Mouse (Mus musculus) lung, postnatal 10 days (tissue): ENCODE measurements around the gene Nepro.

ENCODE experiments used
- DNase-seq: peaks from one replicate; pipeline ENCODE4 v3.0.0; 2021

Gene Nepro

DNA sequence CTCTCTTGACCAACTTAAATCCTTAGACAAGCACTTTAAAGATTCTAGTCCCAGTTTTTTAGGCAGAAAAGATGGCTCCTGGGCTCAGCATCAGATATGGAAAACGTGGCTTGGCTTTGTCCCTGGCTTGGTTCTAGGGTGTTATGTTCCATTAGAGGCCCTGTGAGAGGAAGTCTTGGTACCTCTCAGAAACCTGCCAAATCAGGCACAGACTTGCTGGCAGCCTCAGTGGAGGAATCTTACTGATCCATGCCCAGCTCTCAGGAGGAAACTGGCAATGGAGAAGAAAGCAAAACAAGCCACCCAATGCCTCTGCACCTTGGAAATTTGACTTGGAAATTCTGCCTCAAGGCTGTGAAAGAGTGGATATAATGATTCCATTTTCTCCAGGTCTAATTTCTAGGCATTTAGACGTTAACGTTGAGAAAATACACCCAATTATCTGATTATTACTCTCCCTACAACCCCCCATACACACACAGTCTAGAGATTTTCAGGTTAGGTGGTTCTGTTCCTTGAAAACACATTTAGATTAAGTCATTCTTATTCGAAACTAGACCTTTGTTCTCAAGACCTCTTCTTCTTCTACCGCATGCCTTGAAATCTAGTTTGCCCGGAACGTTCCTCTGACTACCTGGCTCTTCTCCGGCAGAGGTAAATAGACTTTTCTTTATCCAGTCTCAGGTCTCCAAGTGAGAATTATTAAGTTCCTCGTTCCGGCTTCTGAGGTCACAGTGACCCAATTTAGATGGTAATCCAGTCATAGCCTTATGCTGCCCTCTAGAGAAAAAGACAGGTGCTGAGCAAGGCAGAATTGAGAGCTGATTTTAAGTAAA, 7.6 kb upstream of the Nepro start:
- peak; percentile 61 for DNase-seq

DNA sequence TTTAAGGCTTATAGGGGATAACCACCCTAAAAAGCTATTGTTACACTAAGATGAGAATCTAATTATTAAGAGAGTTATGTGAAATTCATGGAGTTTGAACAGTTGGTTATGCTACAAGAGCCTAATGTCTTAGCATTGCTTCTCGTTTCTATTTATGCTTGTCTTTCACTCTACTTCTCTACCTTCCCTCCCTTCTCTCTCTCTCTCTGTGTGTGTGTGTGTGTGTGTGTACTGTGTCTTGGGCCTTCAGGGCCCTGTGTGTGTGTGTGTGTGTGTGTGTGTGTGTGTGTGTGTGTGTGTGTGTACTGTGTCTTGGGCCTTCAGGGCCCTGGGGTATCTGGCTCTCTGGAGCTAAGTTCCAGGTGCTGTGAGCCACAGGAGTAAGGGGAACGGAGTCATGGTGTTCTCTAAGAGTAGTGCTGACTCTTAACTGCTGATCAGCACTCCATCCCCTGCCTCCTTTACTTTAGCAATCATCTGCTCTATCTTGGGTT, 6.9 kb upstream of the Nepro start:
- DNase-seq: no peak

DNA sequence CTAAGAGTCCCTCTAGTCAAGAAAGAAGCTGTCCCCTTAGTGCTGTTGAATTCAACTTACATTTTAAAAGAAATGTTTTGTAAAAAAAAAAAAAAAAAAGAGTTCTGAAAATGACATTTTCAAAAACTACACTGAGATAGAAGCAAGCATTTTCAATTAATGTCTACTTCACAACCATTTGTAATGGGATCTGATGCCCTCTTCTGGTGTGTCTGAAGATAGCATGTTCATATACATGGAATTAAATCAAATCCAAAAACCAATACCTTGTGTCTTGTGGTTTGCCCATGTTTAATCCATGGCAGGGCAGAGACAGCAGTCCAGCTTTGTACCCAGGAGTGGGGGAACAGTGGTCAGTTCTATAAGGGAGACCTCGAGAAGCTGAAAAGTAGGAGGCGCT, 6.3 kb upstream of the Nepro start:
- DNase-seq: no peak

DNA sequence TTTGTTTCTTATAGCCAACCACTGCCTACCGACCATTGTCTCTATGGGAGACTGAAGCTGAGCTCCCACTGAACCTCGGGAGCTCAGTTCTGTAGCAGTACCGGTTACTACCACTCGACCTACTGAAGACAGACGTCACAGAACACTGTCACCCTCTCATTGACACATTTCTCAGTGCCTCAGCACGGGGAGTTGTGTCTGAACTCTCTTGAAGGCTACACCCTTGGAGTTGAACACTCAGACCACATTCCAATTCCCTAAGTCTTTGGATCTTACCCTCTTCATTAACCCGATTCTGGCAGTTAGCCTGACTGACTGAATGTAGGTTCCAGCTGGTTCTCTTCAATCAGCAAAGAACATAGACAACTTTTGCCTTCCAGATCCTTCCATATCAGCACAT, 4.8 kb upstream of the Nepro start:
- DNase-seq: peak; percentile 74

GRCm38 (mm10) chr16:44720518-44720917, 3.6 kb upstream of the Nepro start:
- DNase-seq: peak; percentile 28

GRCm38 (mm10) chr16:44722666-44723065, 1.4 kb upstream of the Nepro start:
- no peak for DNase-seq

DNA sequence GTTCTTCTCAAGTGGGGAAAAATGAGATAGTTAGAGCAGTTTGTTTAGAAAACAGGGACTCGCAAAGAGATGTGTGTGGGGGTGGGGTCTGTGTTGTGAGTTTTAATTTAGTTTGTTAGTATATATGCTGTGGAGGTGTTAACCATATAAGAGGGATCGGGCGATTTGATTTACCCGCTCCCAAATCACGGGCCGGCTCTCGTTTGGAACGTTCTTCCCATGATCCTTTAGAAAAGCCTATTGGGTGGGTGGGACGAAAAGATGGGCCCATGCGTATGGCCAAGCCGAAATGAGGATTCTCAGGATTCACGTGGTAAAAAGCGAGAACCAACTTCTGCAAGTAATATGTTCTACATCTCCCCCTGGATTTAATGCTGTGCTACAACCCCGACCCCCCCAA, 746 bp downstream of the Nepro start:
- peak; percentile 39 for DNase-seq

DNA sequence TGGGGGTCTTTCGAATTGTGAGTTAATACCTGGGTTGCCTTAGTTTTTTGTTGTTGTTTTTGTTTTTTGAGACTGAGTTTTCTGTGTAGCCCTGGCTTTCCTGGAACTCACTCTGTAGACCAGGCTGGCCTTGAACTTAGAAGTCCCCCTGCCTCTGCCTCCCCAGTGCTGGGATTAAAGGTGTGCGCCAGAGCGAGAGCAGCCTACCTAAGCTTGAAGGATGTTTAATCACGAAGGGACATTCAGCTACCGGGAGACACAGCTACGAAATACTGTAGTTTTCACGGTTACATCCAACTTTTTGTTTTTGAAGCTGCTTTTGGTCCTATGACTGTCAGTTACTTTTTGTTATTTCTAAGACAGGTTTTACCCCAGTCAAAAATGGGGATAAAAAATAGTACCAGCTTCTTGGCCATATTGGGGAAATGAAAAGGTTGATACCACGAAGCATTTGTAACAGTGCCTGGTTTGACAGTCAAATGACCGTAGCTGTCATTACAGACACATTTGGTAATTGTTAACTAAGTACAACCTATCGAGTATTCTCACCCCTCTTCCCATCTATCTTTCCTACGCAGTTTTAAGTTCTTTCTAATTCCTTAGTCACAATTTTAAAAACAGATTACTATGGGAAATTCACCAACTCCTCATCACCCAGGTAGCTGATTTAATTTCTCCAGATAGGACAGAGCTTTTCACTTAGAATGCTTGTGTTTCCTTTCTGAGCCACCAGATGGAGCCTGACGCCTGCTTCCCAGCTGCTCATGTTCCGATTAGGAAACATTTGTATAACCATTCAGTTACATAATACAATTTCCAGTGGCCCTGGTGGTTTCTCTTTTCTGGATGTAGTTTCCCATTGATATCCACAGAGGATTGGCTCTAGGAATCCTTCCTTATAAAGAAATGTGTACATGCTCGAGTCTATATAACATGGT, 1.5 kb downstream of the Nepro start:
- peak; percentile 88 for DNase-seq

- DNase-seq: no peak
Measured at GRCm38 (mm10) chr16:44727525-44727924, 3.4 kb downstream of the Nepro start.

DNA sequence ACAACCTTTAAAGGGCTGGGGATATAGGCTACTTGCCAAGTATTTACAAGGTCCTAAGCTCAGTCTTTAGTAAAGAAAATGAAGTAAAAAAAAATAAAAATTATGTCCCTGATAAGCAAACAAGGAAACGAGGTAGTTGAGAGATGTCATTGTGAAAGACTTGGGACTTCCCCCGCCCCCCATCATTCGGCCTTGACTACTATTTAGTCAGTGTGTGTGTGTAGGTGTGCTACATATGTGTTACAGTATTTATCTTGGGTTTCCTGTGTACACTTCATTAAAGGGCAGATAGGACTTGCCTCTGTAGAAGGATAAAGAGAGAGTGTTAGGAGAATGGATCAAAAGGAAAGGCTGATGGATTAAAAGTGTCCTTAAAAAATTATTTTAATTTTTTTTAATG, 10.0 kb downstream of the Nepro start:
- no peak for DNase-seq

- no peak for DNase-seq
Measured at GRCm38 (mm10) chr16:44735676-44736075, 11.6 kb downstream of the Nepro start.

DNA sequence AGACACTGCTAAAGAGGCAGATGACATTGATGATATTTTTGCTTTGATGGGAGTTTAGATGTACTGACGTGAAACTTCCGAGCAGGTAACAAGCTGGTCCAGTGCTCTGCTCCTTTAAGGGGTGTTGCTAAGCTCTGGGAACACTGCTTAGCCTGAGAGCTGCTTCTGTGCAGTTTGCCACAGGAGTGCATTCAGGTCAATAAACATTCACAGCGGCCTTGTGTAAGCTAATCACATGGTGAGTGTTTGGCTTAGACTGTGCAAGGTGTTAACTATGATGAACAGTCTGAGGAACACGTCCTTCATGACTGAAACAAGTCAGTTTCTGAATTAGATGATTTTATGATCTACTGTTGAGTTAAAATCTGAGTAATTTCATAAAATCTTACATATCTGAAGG, 12.0 kb downstream of the Nepro start:
- no peak for DNase-seq

DNA sequence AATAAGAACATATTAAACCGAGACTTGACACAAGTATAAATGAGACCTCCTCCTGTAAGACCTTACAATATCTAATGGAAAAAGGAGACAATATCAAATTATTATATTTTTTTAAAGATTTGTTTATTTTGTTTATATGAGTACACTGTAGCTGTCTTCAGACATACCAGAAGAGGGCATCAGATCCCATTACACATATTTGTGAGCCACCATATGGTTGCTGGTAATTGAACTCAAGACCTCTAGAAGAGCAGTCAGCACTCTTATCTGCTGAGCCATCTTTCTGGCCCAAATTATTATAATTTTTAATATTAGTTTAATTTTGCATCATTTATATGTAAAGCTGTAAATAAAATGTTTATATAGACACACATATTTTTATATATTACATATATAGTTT, 18.7 kb downstream of the Nepro start:
- no peak for DNase-seq

DNA sequence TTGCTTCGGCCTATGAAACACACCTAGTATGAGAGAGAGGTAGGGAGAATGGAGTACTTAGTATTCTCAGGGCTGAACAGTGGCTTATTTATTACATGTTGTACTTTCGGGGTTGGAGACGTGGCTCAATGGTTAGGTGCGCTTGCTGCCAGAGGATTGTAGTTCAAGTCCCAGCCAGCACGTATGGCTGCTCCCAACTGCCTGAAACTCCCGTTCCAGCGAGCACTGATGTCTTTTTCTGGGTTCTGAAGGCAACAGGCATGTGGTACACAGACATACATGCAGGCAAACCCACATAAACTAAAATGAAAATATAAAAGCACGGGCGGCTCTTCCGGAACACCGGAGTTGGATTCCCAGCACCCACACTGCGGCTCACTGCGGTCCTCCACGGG, 21.4 kb downstream of the Nepro start:
- no peak for DNase-seq

DNA sequence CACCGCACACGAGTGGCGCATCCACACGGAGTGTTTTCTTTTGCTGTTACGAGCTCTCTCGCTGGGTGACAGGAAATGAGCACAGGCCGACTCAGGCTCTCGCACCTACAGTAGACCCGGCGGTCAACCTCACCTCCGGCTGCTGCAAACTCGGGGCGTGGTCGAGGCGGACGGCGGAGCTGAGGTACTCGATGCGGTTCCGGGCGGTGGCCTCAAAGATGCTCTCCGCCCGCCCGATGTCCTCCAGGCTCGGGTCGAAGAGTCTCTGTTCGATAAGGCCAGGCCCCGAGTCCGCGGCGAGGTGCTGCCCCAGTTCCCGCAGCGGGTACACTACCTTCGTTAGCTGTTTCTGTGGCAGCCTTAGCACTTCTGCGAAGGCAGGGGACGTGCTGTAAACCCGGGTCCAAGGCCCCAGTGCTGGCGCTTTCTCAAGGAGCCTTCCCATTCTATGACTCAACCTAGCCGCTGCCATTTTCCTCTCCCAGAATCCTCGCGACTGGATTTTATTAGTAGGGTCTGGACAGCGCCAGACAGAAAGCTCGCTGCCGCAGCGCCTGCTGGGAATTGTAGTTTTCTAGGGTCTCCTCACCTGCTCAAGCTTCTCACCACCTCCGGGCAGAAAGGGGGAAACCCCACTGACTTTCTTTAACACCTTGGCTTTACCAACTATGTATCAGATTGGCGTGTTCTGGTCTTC, 21.9 kb downstream of the Nepro start, which contains the start of gene Gtpbp8:
Gene Gtpbp8, minus strand, starts transcription at position 498 of the 697 bp plus-strand sequence.
- DNase-seq: peak; percentile 90

DNA sequence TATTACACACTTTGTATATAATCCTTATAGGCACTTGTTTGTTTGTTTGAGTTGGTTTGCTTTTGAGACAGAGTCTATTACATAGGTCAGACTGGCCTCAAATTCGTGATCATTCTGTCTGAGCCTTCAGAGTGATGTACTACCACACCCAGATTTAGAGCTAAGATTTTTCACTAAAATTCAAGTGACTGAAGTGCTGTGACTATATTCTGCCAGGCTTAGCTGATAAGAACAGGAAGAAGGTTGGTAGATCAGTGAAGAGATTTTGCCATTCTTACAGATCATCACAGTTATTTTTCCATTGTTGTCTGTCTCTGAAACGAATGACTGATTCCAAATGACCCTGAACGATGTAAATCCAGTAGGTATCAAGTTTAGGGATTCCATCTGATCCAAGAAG, 23.9 kb downstream of the Nepro start:
- no peak for DNase-seq

DNA sequence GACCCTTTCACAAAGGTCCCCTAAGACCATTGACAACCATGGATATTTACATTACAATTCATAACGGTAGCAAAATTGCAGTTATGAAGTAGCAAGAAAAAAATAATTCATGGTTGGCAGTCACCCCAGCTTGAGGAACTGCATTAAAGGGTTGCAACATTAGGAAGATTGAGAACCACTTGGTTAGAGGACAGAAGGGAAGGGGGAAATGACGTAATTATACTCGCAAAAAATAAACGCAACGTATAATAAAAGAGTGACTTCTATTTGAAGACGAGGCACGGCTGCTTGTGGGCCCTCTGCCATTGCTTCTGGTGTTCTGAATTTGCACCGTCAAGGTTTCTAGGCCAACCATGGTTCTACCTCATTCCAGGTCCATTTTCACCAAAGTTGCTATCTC, 33.6 kb downstream of the Nepro start:
- no peak for DNase-seq

GRCm38 (mm10) chr16:44761811-44762210, 37.7 kb downstream of the Nepro start:
- DNase-seq: no peak

GRCm38 (mm10) chr16:44765555-44766319, 41.6 kb downstream of the Nepro start, which contains the start of gene Cd200r1:
Cd200r1 (plus strand) TSS chr16:44765736.
- no peak for DNase-seq

DNA sequence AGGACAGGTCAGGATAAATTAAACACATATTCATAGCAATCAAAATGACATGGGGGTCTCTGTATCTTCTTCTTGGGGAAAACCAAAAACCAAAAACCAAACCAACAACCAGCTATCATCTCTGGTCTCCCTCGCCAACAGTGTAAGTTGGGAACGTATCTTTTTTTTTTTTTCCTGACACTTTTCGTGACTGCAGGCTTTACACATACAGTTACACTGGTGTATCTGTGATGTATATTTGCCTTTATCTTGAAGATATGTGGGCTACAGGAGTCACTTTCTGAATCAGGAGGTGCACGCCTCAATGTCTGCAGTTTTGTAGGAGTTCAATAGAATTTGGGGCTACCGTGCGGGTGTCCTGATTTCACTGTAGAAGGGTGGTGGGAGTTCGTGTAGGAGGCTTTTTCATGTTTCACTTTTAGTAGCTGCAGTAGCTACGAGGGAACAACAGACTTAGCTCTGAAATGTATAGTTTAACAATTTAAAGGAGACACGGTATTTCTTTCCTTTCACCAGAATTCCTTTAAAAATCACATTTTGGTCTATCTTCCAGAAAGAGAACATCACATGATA, 42.3 kb downstream of the Nepro start:
- DNase-seq: no peak

GRCm38 (mm10) chr16:44767506-44767905, 43.4 kb downstream of the Nepro start:
- DNase-seq: no peak

DNA sequence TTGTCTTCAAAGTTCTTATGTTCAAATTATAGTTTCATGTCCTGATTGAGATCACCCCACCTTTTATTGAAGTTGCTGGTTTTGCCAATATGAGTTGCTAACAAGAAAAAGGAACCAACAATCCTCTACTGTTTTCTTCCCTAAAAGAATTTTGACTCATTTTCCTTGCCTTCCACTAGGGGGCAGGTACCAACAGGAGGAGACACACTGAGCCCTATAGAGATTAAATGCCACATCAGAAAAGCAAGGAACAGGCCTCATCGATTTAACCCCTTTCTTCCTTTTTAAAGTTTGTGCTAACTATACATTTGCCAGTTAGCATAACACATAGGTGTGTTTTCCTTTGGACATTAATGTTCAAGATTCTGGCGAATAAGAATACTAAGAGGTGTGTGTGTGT, 43.9 kb downstream of the Nepro start:
- no peak for DNase-seq
